Comparison of ENCODE assay signal across 7 mouse cellular contexts in genomic region chr7:80387033-80387632, GRCm38 (mm10). TPM values are rescaled to one million over a fixed set of nuclear protein-coding genes. Genes with fewer than 3 reads are reported as not detected.
DNase-seq lines count a peak whose midpoint lies in the region; ATAC-seq and TF ChIP-seq lines count a peak whose summit lies in the region.

No protein-coding gene starts in this region.

- peak overlapping the region; percentile 50; the same call in 1 of the 2 replicates for H3K4me3 ChIP-seq in G1E (ENCODE audit: low read depth, low read length)
- H3K4me3 ChIP-seq in bone marrow macrophage, adult 2 months (ENCODE audit: insufficient read depth, low read length): peak overlapping the region; percentile 92
- H3K4me3 ChIP-seq in liver, embryonic 15.5 days (replicated peaks): peak overlapping the region; percentile 53
- peak overlapping the region; percentile 15; the same call in 1 of the 2 replicates for H3K4me3 ChIP-seq in neural tube, embryonic 12.5 days

- peaks cover 33% of the 10 kb centered on the region for H3K27me3 ChIP-seq in G1E (ENCODE audit: insufficient read depth, low read length)
- H3K27me3 ChIP-seq in liver, embryonic 15.5 days: peaks cover 29% of the 10 kb centered on the region
- H3K27me3 ChIP-seq in neural tube, embryonic 12.5 days (replicated peaks): 0 out of 2 replicates have a peak, but pooled peaks cover 10% of the 10 kb centered on the region

- peak overlapping the region; percentile 99 for H3K27ac ChIP-seq in bone marrow macrophage, adult 2 months (ENCODE audit: insufficient read depth, low read depth, low read length)
- H3K27ac ChIP-seq in liver, embryonic 15.5 days (replicated peaks): peak overlapping the region; percentile 77
- no peak overlapping the region for H3K27ac ChIP-seq in neural tube, embryonic 12.5 days

- H3K9me3 ChIP-seq in G1E (replicated peaks): no peaks in the 10 kb centered on the region
- H3K9me3 ChIP-seq in liver, embryonic 15.5 days (replicated peaks): no peaks in the 10 kb centered on the region
- H3K9me3 ChIP-seq in neural tube, embryonic 12.5 days: no peaks in the 10 kb centered on the region

- TF ChIP-seq POLR2A in bone marrow macrophage, adult 2 months (IDR thresholded peaks at IDR 0.05; ENCODE audit: borderline replicate concordance, low read depth, low read length): no peak

- no peak for ATAC-seq in G1E (ENCODE audit: extremely low read depth, insufficient number of reproducible peaks, low FRiP score, poor library complexity, severe bottlenecking)
- peak; percentile 22 for ATAC-seq in liver, embryonic 15.5 days (ENCODE audit: insufficient read depth)
- 0 out of 2 replicates have a peak, but pooled peaks have one; percentile 4 for ATAC-seq in neural tube, embryonic 12.5 days (ENCODE audit: low FRiP score, low read depth)

- DNase-seq in G1E (ENCODE audit: low spot score): no peak
- DNase-seq in heart, postnatal 36 days: peak; percentile 47 to 58
- DNase-seq in thymus, postnatal 0 days (ENCODE audit: low spot score): no peak
- no peak for DNase-seq in urinary bladder, adult 18-20 months (ENCODE audit: low spot score in 2 of 2)

- 5% methylated on average over 17 of the region's 17 CpGs for WGBS in liver, embryonic 15.5 days (ENCODE audit: insufficient replicate concordance)
- whole genome bisulfite sequencing in neural tube, embryonic 12.5 days: 23% methylated on average over 17 of the region's 17 CpGs

- peaks cover 42% of the 10 kb centered on the region for H3K36me3 ChIP-seq in G1E (replicated peaks)
- H3K36me3 ChIP-seq in liver, embryonic 15.5 days (replicated peaks): peaks cover 21% of the 10 kb centered on the region
- peaks cover 24% of the 10 kb centered on the region for H3K36me3 ChIP-seq in neural tube, embryonic 12.5 days

- peak overlapping the region; percentile 53 for H3K4me2 ChIP-seq in liver, embryonic 15.5 days
- H3K4me2 ChIP-seq in neural tube, embryonic 12.5 days (replicated peaks): peak overlapping the region; percentile 49

- intact Hi-C loops in heart, postnatal 36 days (cut with DNase I): loop anchor here (5.0 to 10.0 kb wide), 3 partner anchors 300 to 458 kb away; partner anchors contain the start of gene Crtc3

- no peak for TF ChIP-seq CTCF in G1E (IDR thresholded peaks at IDR 0.05; ENCODE audit: low read depth, low read length)
- no peak; the same call in 1 of the 2 replicates for TF ChIP-seq CTCF in bone marrow macrophage, adult 2 months (IDR thresholded peaks at IDR 0.05; ENCODE audit: low read depth, low read length)

- peaks cover 38% of the 10 kb centered on the region for H3K4me1 ChIP-seq in G1E (ENCODE audit: insufficient read depth, low read depth, low read length)
- H3K4me1 ChIP-seq in bone marrow macrophage, adult 2 months (ENCODE audit: control insufficient read depth, insufficient read depth, low read length): peaks cover 10% of the 10 kb centered on the region
- H3K4me1 ChIP-seq in liver, embryonic 15.5 days (replicated peaks): peaks cover 24% of the 10 kb centered on the region
- peaks cover 24% of the 10 kb centered on the region for H3K4me1 ChIP-seq in neural tube, embryonic 12.5 days

- H3K9ac ChIP-seq in liver, embryonic 15.5 days: peak overlapping the region; percentile 37; the same call in 1 of the 2 replicates
- H3K9ac ChIP-seq in neural tube, embryonic 12.5 days: peak overlapping the region; percentile 55

RNA-seq across cellular contexts. Expression of gene Fes, which starts 0.6 kb away (rescaled TPM):
- 1.5 and 2.7 TPM in 2 replicates for total RNA-seq in G1E (2014; fragmentation: Nextera tagmentation)
- total RNA-seq in G1E (2017): 5.4 TPM in 2 replicates
- 3.4 and 4.9 TPM in 2 replicates for polyA plus RNA-seq in G1E (2012)
- 238 TPM in 2 replicates for polyA plus RNA-seq in bone marrow macrophage, adult 2 months (2012; ENCODE audit: insufficient read depth, insufficient read length, missing spikeins)
- total RNA-seq in heart, postnatal 36 days (2021): 10 to 100 TPM in 1 of 2 experiments, 1 to 10 TPM in 1; 6.9 to 16.0 TPM
- polyA plus RNA-seq in liver, embryonic 15.5 days (2015; fragmentation: Nextera tagmentation; extraction: Ambion mirVana): 16.6 and 19.2 TPM in 2 replicates
- 7.7 and 9.0 TPM in 2 replicates for polyA plus RNA-seq in neural tube, embryonic 12.5 days (2016; fragmentation: Nextera tagmentation; extraction: Ambion mirVana)
- polyA plus RNA-seq in thymus, postnatal 0 days (2015; fragmentation: Nextera tagmentation; extraction: Ambion mirVana): 7.3 and 7.8 TPM in 2 replicates

RNA-seq across cellular contexts. Expression of gene Man2a2, which starts 16.0 kb away (rescaled TPM):
- total RNA-seq in G1E (2014; fragmentation: Nextera tagmentation) (58.7 and 63.1 TPM in 2 replicates), G1E (2017) (49.3 and 57.3 TPM in 2 replicates)
- polyA plus RNA-seq in G1E (2012): 31.7 and 37.0 TPM in 2 replicates
- polyA plus RNA-seq in bone marrow macrophage, adult 2 months (2012; ENCODE audit: insufficient read depth, insufficient read length, missing spikeins): 75.2 and 75.7 TPM in 2 replicates
- total RNA-seq in heart, postnatal 36 days (2021): 10 to 100 TPM; 60.0 to 62.9 TPM
- 2.5 and 3.6 TPM in 2 replicates for polyA plus RNA-seq in liver, embryonic 15.5 days (2015; fragmentation: Nextera tagmentation; extraction: Ambion mirVana)
- polyA plus RNA-seq in neural tube, embryonic 12.5 days (2016; fragmentation: Nextera tagmentation; extraction: Ambion mirVana): 25.0 and 25.5 TPM in 2 replicates
- polyA plus RNA-seq in thymus, postnatal 0 days (2015; fragmentation: Nextera tagmentation; extraction: Ambion mirVana): 7.1 and 10.3 TPM in 2 replicates

RNA-seq across cellular contexts. Expression of gene Furin, which starts 18.1 kb away (rescaled TPM):
- total RNA-seq in G1E (2014; fragmentation: Nextera tagmentation) (25.1 and 26.0 TPM in 2 replicates), G1E (2017) (16.2 and 21.3 TPM in 2 replicates)
- polyA plus RNA-seq in G1E (2012): 30.4 and 33.0 TPM in 2 replicates
- polyA plus RNA-seq in bone marrow macrophage, adult 2 months (2012; ENCODE audit: insufficient read depth, insufficient read length, missing spikeins): 70.6 and 73.7 TPM in 2 replicates
- 100 to 1,000 TPM; 111 to 120 TPM for total RNA-seq in heart, postnatal 36 days (2021)
- 8.0 and 9.8 TPM in 2 replicates for polyA plus RNA-seq in liver, embryonic 15.5 days (2015; fragmentation: Nextera tagmentation; extraction: Ambion mirVana)
- 6.3 and 6.5 TPM in 2 replicates for polyA plus RNA-seq in neural tube, embryonic 12.5 days (2016; fragmentation: Nextera tagmentation; extraction: Ambion mirVana)
- polyA plus RNA-seq in thymus, postnatal 0 days (2015; fragmentation: Nextera tagmentation; extraction: Ambion mirVana): 6.8 and 9.1 TPM in 2 replicates

RNA-seq across cellular contexts. Expression of gene Hddc3, which starts 44.2 kb away (rescaled TPM):
- total RNA-seq in G1E (2014; fragmentation: Nextera tagmentation) (64.8 and 66.3 TPM in 2 replicates), G1E (2017) (114 and 124 TPM in 2 replicates)
- polyA plus RNA-seq in G1E (2012): 48.9 and 55.0 TPM in 2 replicates
- 6.2 and 7.5 TPM in 2 replicates for polyA plus RNA-seq in bone marrow macrophage, adult 2 months (2012; ENCODE audit: insufficient read depth, insufficient read length, missing spikeins)
- total RNA-seq in heart, postnatal 36 days (2021): 10 to 100 TPM; 36.1 to 36.4 TPM
- polyA plus RNA-seq in liver, embryonic 15.5 days (2015; fragmentation: Nextera tagmentation; extraction: Ambion mirVana): 3.1 and 3.5 TPM in 2 replicates
- polyA plus RNA-seq in neural tube, embryonic 12.5 days (2016; fragmentation: Nextera tagmentation; extraction: Ambion mirVana): 20.6 and 21.1 TPM in 2 replicates
- polyA plus RNA-seq in thymus, postnatal 0 days (2015; fragmentation: Nextera tagmentation; extraction: Ambion mirVana): 8.4 and 12.7 TPM in 2 replicates

RNA-seq across cellular contexts. Expression of gene Unc45a, which starts 46.3 kb away (rescaled TPM):
- total RNA-seq in G1E (2014; fragmentation: Nextera tagmentation) (14.9 and 19.9 TPM in 2 replicates), G1E (2017) (24.1 and 27.1 TPM in 2 replicates)
- 37.4 and 39.0 TPM in 2 replicates for polyA plus RNA-seq in G1E (2012)
- 13.3 and 17.6 TPM in 2 replicates for polyA plus RNA-seq in bone marrow macrophage, adult 2 months (2012; ENCODE audit: insufficient read depth, insufficient read length, missing spikeins)
- 10 to 100 TPM; 15.5 to 16.9 TPM for total RNA-seq in heart, postnatal 36 days (2021)
- 8.9 and 9.4 TPM in 2 replicates for polyA plus RNA-seq in liver, embryonic 15.5 days (2015; fragmentation: Nextera tagmentation; extraction: Ambion mirVana)
- 55.8 and 59.9 TPM in 2 replicates for polyA plus RNA-seq in neural tube, embryonic 12.5 days (2016; fragmentation: Nextera tagmentation; extraction: Ambion mirVana)
- 31.0 and 32.3 TPM in 2 replicates for polyA plus RNA-seq in thymus, postnatal 0 days (2015; fragmentation: Nextera tagmentation; extraction: Ambion mirVana)

Comparison
In these comparisons a context has a peak if more than half of its experiments do, and no peak if none do; other contexts are left out.
1. DNase-seq: peak in heart, postnatal 36 days (2 of 2); none in G1E (single experiment), thymus, postnatal 0 days (single experiment) and urinary bladder, adult 18-20 months (0 of 2).
2. H3K4me3 ChIP-seq: peak in every context shown above with its lines; median percentile 92 in bone marrow macrophage, adult 2 months; 53 in liver, embryonic 15.5 days; 50 in G1E; 15 in neural tube, embryonic 12.5 days.
3. RNA of gene Fes, which starts 0.6 kb away (polyA plus RNA-seq): 238 TPM in bone marrow macrophage, adult 2 months; 16.6 to 19.2 TPM in liver, embryonic 15.5 days, 7.7 to 9.0 TPM in neural tube, embryonic 12.5 days, 7.3 to 7.8 TPM in thymus, postnatal 0 days and 3.4 to 4.9 TPM in G1E; every median in the first group is over 10 times any median in the second.